Mouse (Mus musculus): Measurements from ENCODE around the gene Mindy2. TPM values are rescaled to one million over a fixed set of nuclear protein-coding genes. Genes with fewer than 3 reads are reported as not detected.
A peak's percentile ranks its signal among the peaks of the same experiment; 100 is the strongest.

Gene Mindy2
- polyA plus RNA-seq, 1 experiment from 2014 or later, result 11.8 TPM

DNA sequence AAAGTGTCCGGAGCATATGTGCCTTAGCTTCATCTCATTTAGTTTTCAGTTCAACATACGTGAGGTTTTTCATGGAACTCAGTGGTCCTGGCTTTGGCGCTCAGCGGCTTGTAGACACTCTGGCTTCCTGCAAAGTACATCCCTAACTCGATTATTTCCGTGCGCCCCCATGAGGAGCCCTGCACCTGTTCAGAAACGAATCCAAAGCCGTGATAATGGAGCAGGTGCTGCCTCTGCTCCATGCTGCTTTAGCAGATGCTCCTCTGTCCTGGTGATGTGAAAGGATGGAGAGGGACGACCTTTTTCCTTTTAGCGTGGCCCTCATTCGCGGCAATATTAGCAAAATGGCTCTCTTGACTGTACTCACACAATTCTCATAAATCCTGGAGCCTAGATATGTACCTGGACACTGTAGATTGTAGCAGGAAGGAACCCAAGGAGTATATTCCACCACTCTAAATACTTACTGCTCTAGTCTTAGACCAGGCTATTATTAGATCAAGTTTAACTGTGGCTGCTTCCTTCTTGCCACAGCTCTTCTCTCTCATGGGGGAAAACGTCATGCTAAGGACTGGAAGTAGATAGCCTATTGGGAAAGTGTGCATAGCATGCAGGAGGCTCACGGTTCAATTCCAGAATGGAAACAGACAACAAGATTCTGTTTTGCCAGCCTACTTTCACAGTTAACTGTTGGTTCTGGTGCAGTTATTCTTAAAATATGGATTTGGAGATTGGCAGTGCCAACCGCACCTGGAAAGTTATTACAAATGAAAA is 8.6 kb upstream of the Mindy2 start:
- no peaks in the 10 kb centered on the region for H3K27me3 ChIP-seq (ENCODE audit: control insufficient read depth, insufficient read depth, low read length)
- TF ChIP-seq EP300 (optimal IDR thresholded peaks at IDR 0.05) (no peak), CTCF (IDR thresholded peaks at IDR 0.05; ENCODE audit: low read depth) (no peak)
- 62% methylated on average over 16 of the region's 16 CpGs for WGBS
- H3K4me2 ChIP-seq (replicated peaks; ENCODE audit: low read depth), result no peak overlapping the region
- H3K27ac ChIP-seq (replicated peaks), result no peak overlapping the region
- no peak overlapping the region for H3K9ac ChIP-seq (ENCODE audit: low read length)
- ATAC-seq (ENCODE audit: low FRiP score, low TSS enrichment) (no peak), DNase-seq (ENCODE audit: low spot score) (no peak)
- H3K36me3 ChIP-seq (ENCODE audit: control insufficient read depth, insufficient read depth, low read length), result no peaks in the 10 kb centered on the region
- no peaks in the 10 kb centered on the region for H3K4me1 ChIP-seq (replicated peaks; ENCODE audit: control insufficient read depth, insufficient read depth)
- H3K9me3 ChIP-seq (ENCODE audit: control insufficient read depth, low read length), result no peaks in the 10 kb centered on the region
- no peak overlapping the region for H3K4me3 ChIP-seq (ENCODE audit: low read depth, low read length)

DNA sequence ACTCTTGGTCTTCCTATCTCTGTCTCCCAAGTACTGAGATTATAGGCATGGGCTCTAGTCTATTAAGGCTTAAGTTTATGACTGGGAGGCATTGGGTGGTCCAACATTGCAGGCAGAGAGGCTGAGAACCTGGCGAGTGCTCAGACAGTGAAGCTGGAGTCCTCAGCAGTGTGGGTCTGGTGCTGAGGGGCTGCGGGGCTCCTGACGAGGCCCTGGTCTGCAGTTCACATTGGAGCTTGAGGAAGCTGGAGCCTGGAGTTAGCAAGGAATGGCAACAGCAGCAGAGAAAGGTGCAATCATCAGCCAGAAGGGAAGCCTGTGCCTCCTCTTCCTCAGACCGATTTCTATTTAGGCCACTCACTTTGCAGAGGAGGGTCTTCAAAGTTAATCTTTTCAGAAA is 7.9 kb upstream of the Mindy2 start:
- Histone ChIP-seq H3K4me1 (replicated peaks; ENCODE audit: control insufficient read depth, insufficient read depth) (no peaks in the 10 kb centered on the region), H3K4me3 (ENCODE audit: low read depth, low read length) (no peak overlapping the region), H3K4me2 (replicated peaks; ENCODE audit: low read depth) (no peak overlapping the region), H3K36me3 (ENCODE audit: control insufficient read depth, insufficient read depth, low read length) (no peaks in the 10 kb centered on the region), H3K27me3 (ENCODE audit: control insufficient read depth, insufficient read depth, low read length) (no peaks in the 10 kb centered on the region), H3K27ac (replicated peaks) (no peak overlapping the region), H3K9me3 (ENCODE audit: control insufficient read depth, low read length) (no peaks in the 10 kb centered on the region), H3K9ac (ENCODE audit: low read length) (no peak overlapping the region)
- TF ChIP-seq EP300 (optimal IDR thresholded peaks at IDR 0.05) (no peak), CTCF (IDR thresholded peaks at IDR 0.05; ENCODE audit: low read depth) (no peak)
- 75% methylated on average over 4 of the region's 4 CpGs for WGBS
- no peak for DNase-seq (ENCODE audit: low spot score)
- ATAC-seq (ENCODE audit: low FRiP score, low TSS enrichment), result no peak

DNA sequence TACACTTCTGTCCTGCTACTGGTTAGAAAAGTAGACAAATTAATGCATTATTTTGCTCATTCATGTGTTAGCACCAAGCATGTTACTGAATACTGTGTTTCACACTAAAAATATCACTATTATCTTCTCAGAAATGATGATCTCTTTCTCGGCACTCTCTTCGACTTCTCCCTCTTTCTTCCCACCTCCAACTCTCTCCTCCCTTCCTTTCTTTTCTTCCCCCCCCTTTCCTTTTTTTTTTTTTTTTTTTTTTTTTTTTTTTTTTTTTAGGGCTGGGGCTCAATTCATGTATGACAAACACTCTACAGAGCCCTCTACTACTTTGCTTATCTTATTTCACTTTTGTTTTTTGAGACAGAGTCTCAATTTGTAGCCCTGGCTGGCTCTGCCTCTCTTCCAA is 1.3 kb upstream of the Mindy2 start:
- TF ChIP-seq CTCF (IDR thresholded peaks at IDR 0.05; ENCODE audit: low read depth) (no peak), EP300 (optimal IDR thresholded peaks at IDR 0.05) (no peak)
- no peaks in the 10 kb centered on the region for H3K36me3 ChIP-seq (ENCODE audit: control insufficient read depth, insufficient read depth, low read length)
- no peaks in the 10 kb centered on the region for H3K4me1 ChIP-seq (replicated peaks; ENCODE audit: control insufficient read depth, insufficient read depth)
- no peaks in the 10 kb centered on the region for H3K27me3 ChIP-seq (ENCODE audit: control insufficient read depth, insufficient read depth, low read length)
- no peak overlapping the region for H3K9ac ChIP-seq (ENCODE audit: low read length)
- DNase-seq (ENCODE audit: low spot score), result no peak
- H3K4me3 ChIP-seq (ENCODE audit: low read depth, low read length), result no peak overlapping the region
- no peak for ATAC-seq (ENCODE audit: low FRiP score, low TSS enrichment)
- WGBS, result 68% methylated on average over 2 of the region's 2 CpGs
- H3K4me2 ChIP-seq (replicated peaks; ENCODE audit: low read depth), result no peak overlapping the region
- H3K9me3 ChIP-seq (ENCODE audit: control insufficient read depth, low read length), result no peaks in the 10 kb centered on the region
- no peak overlapping the region for H3K27ac ChIP-seq (replicated peaks)

DNA sequence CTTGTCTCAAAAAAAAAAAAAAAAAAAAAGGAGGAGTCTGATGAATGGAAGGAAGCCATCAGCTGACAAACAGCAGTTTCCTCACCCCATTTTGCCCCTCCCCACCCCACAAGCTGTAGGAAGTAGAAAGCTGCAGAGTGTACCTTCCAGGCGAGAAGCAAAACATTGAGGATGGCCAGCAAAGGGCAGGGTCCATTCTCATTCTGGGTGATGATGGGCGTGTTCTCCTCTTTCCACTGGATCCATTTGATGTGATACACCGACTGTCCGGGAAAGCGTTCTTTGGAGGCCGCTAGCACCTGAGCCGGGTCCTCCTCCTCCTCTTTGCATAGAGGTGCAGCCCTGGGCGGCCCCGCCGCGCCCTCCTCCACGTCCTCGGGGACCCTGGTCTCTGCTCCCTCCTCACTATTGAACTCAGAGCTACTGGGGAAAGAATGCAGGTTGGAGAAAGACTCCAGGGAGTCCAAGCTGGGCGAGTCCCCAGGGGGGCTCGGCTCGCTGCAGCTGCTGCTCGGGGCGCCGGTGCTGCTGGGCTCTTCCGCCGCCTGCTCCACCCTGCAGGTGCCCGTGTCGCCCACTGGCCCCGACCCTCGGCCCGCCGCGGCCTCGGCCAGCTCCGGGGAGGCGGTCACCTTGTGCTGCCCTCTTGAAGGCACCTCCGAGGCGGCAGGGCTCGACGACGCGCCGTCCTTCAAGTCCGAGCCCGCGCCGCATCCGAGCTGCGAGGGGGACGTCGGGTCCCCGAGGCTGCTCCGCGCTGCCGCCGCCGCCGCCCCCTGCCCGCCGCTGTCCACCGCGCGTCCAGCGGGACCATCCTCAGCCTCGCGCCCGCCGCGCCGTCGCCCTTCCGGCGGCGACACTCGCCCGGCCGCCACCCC is 605 bp downstream of the Mindy2 start, which contains the start of gene Gm10642:
Gene Gm10642, plus strand, starts transcription at position 122 of the 878 bp plus-strand sequence.
- Histone ChIP-seq H3K9ac (ENCODE audit: low read length) (peak within 1 kb of the TSS; percentile 93), H3K27me3 (ENCODE audit: control insufficient read depth, insufficient read depth, low read length) (no peaks in the 10 kb centered on the region), H3K27ac (replicated peaks) (peak within 1 kb of the TSS; percentile 96), H3K4me3 (ENCODE audit: low read depth, low read length) (peak within 1 kb of the TSS; percentile 91), H3K36me3 (ENCODE audit: control insufficient read depth, insufficient read depth, low read length) (no peaks in the 10 kb centered on the region), H3K4me1 (replicated peaks; ENCODE audit: control insufficient read depth, insufficient read depth) (no peaks in the 10 kb centered on the region), H3K9me3 (ENCODE audit: control insufficient read depth, low read length) (no peaks in the 10 kb centered on the region), H3K4me2 (replicated peaks; ENCODE audit: low read depth) (peak within 1 kb of the TSS; percentile 88)
- TF ChIP-seq EP300 (optimal IDR thresholded peaks at IDR 0.05), result no peak
- TF ChIP-seq CTCF (IDR thresholded peaks at IDR 0.05; ENCODE audit: low read depth), result no peak
- DNase-seq (ENCODE audit: low spot score) (peak; percentile 61), ATAC-seq (ENCODE audit: low FRiP score, low TSS enrichment) (peak; percentile 36)
- under 1% methylated on average over 57 of the region's 72 CpGs for WGBS

DNA sequence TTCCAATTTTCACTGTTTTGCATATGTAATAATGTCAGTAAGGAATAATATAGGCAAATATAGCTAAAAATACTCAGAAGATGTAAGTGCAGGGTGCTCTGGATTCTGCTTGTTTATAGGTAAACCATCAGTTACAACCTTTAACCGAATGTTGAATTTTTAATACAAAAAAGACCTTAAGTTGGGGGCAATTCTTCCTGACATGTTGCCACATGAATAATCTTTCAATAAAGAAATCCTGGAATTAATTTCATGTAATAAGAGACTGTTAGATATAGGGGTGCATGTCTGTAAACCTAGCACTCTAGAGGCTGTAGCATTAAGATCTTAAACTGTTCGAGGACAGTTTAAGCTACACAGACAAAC is 1.2 kb downstream of the Mindy2 start:
- TF ChIP-seq EP300 (optimal IDR thresholded peaks at IDR 0.05) (no peak), CTCF (IDR thresholded peaks at IDR 0.05; ENCODE audit: low read depth) (no peak)
- Histone ChIP-seq H3K36me3 (ENCODE audit: control insufficient read depth, insufficient read depth, low read length) (no peaks in the 10 kb centered on the region), H3K9ac (ENCODE audit: low read length) (no peak overlapping the region), H3K4me1 (replicated peaks; ENCODE audit: control insufficient read depth, insufficient read depth) (no peaks in the 10 kb centered on the region), H3K4me3 (ENCODE audit: low read depth, low read length) (peak overlapping the region; percentile 91), H3K27ac (replicated peaks) (no peak overlapping the region), H3K9me3 (ENCODE audit: control insufficient read depth, low read length) (no peaks in the 10 kb centered on the region), H3K4me2 (replicated peaks; ENCODE audit: low read depth) (peak overlapping the region; percentile 88), H3K27me3 (ENCODE audit: control insufficient read depth, insufficient read depth, low read length) (no peaks in the 10 kb centered on the region)
- no peak for DNase-seq (ENCODE audit: low spot score)
- ATAC-seq (ENCODE audit: low FRiP score, low TSS enrichment), result no peak
- WGBS, result 32% methylated on average over 2 of the region's 2 CpGs
